Mouse (Mus musculus) myocyte (in vitro differentiated cells): ENCODE results near the gene Pigu. TPM values are rescaled to one million over a fixed set of nuclear protein-coding genes. Genes with fewer than 3 reads are reported as not detected.

Source experiments
- H3K27me3 ChIP-seq: one replicate; pipeline ENCODE4 v1.6.1; 2011; ENCODE audit not compliant: control insufficient read depth, insufficient read depth, insufficient read length
- H3K36me3 ChIP-seq: one replicate; pipeline ENCODE4 v1.6.1; 2011; ENCODE audit not compliant: control insufficient read depth, insufficient read depth
- H3K4me2 ChIP-seq: one replicate; pipeline ENCODE4 v1.6.1; 2011; ENCODE audit warnings: low read depth, control low read depth
- H3K4me3 ChIP-seq: one replicate; pipeline ENCODE4 v1.5.1; 2011; ENCODE audit warnings: mild to moderate bottlenecking, control low read depth, moderate library complexity
- H3K79me2 ChIP-seq: one replicate; pipeline ENCODE4 v1.6.1; 2011; ENCODE audit not compliant: control insufficient read depth, insufficient read depth
- H3ac ChIP-seq: one replicate; pipeline ENCODE4 v1.6.1; 2011; ENCODE audit not compliant: control insufficient read depth, insufficient read length
- CEBPB ChIP-seq: IDR thresholded peaks from 2 replicates; pipeline ENCODE4 v1.6.1; 2011; ENCODE audit warnings: mild to moderate bottlenecking, moderate library complexity; ENCODE audit not compliant: poor library complexity, insufficient read depth, severe bottlenecking
- E2F4 ChIP-seq: IDR thresholded peaks from one replicate; pipeline ENCODE4 v1.6.1; 2011; ENCODE audit warnings: mild to moderate bottlenecking, control low read depth, moderate library complexity; ENCODE audit not compliant: insufficient read depth
- MAX ChIP-seq: IDR thresholded peaks from one replicate; pipeline ENCODE4 v1.6.1; 2011; ENCODE audit warnings: low read depth, mild to moderate bottlenecking, control low read depth
- MYOD1 ChIP-seq, 3 experiments: IDR thresholded peaks; one replicate each; pipeline ENCODE4 v1.6.1; 2011; ENCODE audit warnings: control low read depth in 2 of 3, low read depth in 2 of 3, mild to moderate bottlenecking in 2 of 3, moderate library complexity in 1 of 3; ENCODE audit not compliant: insufficient read length in 2 of 3, control insufficient read depth in 1 of 3
- MYOG ChIP-seq, 3 experiments: IDR thresholded peaks; one replicate each; pipeline ENCODE4 v1.6.1; 2011; ENCODE audit warnings: control low read depth in 2 of 3, low read depth in 2 of 3, mild to moderate bottlenecking in 2 of 3; ENCODE audit not compliant: insufficient read length in 2 of 3, control insufficient read depth in 1 of 3, insufficient read depth in 1 of 3
- POLR2A ChIP-seq: IDR thresholded peaks from one replicate; pipeline ENCODE4 v1.6.1; 2011; ENCODE audit warnings: low read depth, mild to moderate bottlenecking, control low read depth, moderate library complexity; ENCODE audit not compliant: insufficient read length
- POLR2AphosphoS2 ChIP-seq: IDR thresholded peaks from one replicate; pipeline ENCODE4 v1.6.1; 2011; ENCODE audit warnings: low read depth, control low read depth; ENCODE audit not compliant: insufficient read length
- REST ChIP-seq: IDR thresholded peaks from one replicate; pipeline ENCODE4 v1.6.1; 2011; ENCODE audit warnings: mild to moderate bottlenecking, control low read depth, moderate library complexity; ENCODE audit not compliant: insufficient read depth, insufficient read length
- SRF ChIP-seq: IDR thresholded peaks from one replicate; pipeline ENCODE4 v1.6.1; 2011; ENCODE audit warnings: low read depth; ENCODE audit not compliant: control insufficient read depth, insufficient read length
- TCF12 ChIP-seq: IDR thresholded peaks from one replicate; pipeline ENCODE4 v1.6.1; 2011; ENCODE audit warnings: mild to moderate bottlenecking, control low read depth; ENCODE audit not compliant: poor library complexity, insufficient read depth, severe bottlenecking
- TCF3 ChIP-seq: IDR thresholded peaks from one replicate; pipeline ENCODE4 v1.6.1; 2011; ENCODE audit warnings: low read depth, control low read depth; ENCODE audit not compliant: insufficient read length
- USF1 ChIP-seq: IDR thresholded peaks from one replicate; pipeline ENCODE4 v1.6.1; 2011; ENCODE audit warnings: low read depth, mild to moderate bottlenecking, control low read depth, moderate library complexity
- polyA plus RNA-seq: library from polyadenylated mRNA; unstranded; fragments of >200 nt; fragmentation: generic; extraction: Trizol; gene quantifications from one replicate; pipeline ENCODE4 v1.2.1, GENCODE M21; 2012; ENCODE audit warnings: missing spikeins

Pigu gene
- polyA plus RNA-seq, 1 experiment: 27.0 TPM

DNA sequence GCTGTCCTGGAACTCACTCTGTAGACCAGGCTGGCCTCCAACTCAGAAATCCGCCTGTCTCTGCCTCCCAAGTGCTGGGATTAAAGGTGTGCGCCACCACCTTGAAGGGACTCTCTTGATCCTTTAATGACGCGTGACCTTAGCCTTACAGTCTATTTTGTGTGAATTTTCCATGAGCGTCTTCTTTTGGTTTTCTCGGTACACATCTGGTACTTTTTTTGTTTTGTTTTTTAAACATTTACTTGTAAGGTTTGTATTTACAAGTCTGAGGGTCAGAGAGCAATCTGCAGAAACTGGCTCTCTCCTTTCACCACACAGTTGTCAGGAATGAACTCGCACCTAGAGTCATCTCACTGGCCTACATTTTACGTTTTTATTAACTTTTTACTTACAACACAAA lies 83.6 kb downstream of the Pigu start:
- peaks cover 3% of the 10 kb centered on the region for H3K36me3 ChIP-seq

GRCm38 (mm10) chr2:155272396-155273170 lies 84.6 kb downstream of the Pigu start:
- Histone ChIP-seq H3K27me3 (no peaks in the 10 kb centered on the region), H3K36me3 (no peaks in the 10 kb centered on the region), H3ac (no peak overlapping the region), H3K4me2 (no peak overlapping the region), H3K4me3 (no peak overlapping the region), H3K79me2 (no peaks in the 10 kb centered on the region)
- TF ChIP-seq USF1 (no peak), E2F4 (no peak), SRF (no peak), TCF12 (no peak), MYOD1 (IDR thresholded peaks at IDR 0.05; ENCODE audit: control insufficient read depth in 1 of 3, insufficient read length in 2 of 3, low read depth in 2 of 3) (peak in 1 of 3 experiments; percentile 16)

More for the DNA sequence above, 83.6 kb downstream of the Pigu start:
- H3K4me3 ChIP-seq: no peak overlapping the region
- no peaks in the 10 kb centered on the region for H3K27me3 ChIP-seq
- H3K4me2 ChIP-seq: no peak overlapping the region
- H3K79me2 ChIP-seq: no peaks in the 10 kb centered on the region
- no peak overlapping the region for H3ac ChIP-seq
- no peak for TF ChIP-seq MAX

- H3K4me3 ChIP-seq: no peak overlapping the region
- H3ac ChIP-seq: no peak overlapping the region
- no peak overlapping the region for H3K4me2 ChIP-seq
- no peaks in the 10 kb centered on the region for H3K36me3 ChIP-seq
- TF ChIP-seq MYOG (IDR thresholded peaks at IDR 0.05; ENCODE audit: control insufficient read depth in 1 of 3, insufficient read depth in 1 of 3, insufficient read length in 2 of 3, low read depth in 2 of 3) (no peak), MAX (no peak), POLR2AphosphoS2 (no peak), CEBPB (no peak), POLR2A (no peak), SRF (no peak), E2F4 (no peak), REST (no peak), TCF12 (no peak), USF1 (no peak), MYOD1 (IDR thresholded peaks at IDR 0.05; ENCODE audit: control insufficient read depth in 1 of 3, insufficient read length in 2 of 3, low read depth in 2 of 3) (no peak), TCF3 (no peak)
- no peaks in the 10 kb centered on the region for H3K79me2 ChIP-seq
- H3K27me3 ChIP-seq: no peaks in the 10 kb centered on the region
Observed at GRCm38 (mm10) chr2:155271957-155272356, 85.3 kb downstream of the Pigu start.

DNA sequence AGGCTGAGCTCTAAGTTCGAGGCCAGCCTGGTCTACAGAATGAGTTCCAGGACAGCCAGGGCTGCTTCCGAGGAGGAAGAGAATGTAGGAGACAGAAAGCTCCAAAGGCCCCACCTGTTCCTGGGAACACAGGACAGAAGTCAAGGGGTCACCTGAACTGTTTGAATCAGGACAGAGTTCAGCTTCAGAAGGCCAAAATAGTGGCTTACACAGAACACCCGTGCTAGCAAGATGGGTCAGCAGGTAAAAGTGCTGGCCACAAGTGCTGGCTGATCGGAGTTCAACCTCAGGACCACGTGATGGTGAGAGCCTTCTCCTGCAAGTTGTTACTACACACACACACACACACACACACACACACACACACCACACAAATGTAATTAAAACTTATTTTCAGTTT lies 90.3 kb downstream of the Pigu start:
- H3ac ChIP-seq: no peak overlapping the region
- H3K27me3 ChIP-seq: no peaks in the 10 kb centered on the region
- H3K79me2 ChIP-seq: no peaks in the 10 kb centered on the region
- no peak overlapping the region for H3K4me3 ChIP-seq
- no peaks in the 10 kb centered on the region for H3K36me3 ChIP-seq
- H3K4me2 ChIP-seq: no peak overlapping the region
- no peak for TF ChIP-seq POLR2A
- no peak for TF ChIP-seq REST
- TF ChIP-seq MYOD1 (IDR thresholded peaks at IDR 0.05; ENCODE audit: control insufficient read depth in 1 of 3, insufficient read length in 2 of 3, low read depth in 2 of 3): no peak
- TF ChIP-seq MYOG (IDR thresholded peaks at IDR 0.05; ENCODE audit: control insufficient read depth in 1 of 3, insufficient read depth in 1 of 3, insufficient read length in 2 of 3, low read depth in 2 of 3): no peak
- no peak for TF ChIP-seq TCF3
- no peak for TF ChIP-seq TCF12

DNA sequence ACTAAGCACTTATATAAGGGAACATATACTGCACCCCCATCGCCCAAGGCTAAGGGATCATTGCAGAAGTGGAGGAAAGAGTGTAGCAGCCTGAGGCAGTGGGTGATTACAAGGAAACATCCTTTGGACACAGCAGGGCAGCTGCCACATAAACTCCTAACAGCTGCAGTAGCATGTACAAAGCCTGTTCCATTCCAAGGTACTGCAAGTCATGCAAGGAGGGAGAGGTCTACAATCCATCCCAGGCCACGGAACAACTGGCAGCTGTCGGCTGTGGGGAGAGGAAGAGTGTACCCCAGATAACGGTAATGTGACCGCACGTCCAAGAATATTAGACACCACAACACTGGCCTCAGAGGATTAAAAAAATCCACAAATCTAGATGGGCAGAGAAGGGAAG lies 91.7 kb downstream of the Pigu start:
- H3K79me2 ChIP-seq: no peaks in the 10 kb centered on the region
- peak overlapping the region; percentile 15 for H3K4me2 ChIP-seq
- H3K27me3 ChIP-seq: no peaks in the 10 kb centered on the region
- H3K4me3 ChIP-seq: no peak overlapping the region
- H3ac ChIP-seq: no peak overlapping the region
- no peaks in the 10 kb centered on the region for H3K36me3 ChIP-seq
- TF ChIP-seq USF1: no peak
- no peak for TF ChIP-seq E2F4
- peak; percentile 79 to 97 (median 96) for TF ChIP-seq MYOD1 (IDR thresholded peaks at IDR 0.05; ENCODE audit: control insufficient read depth in 1 of 3, insufficient read length in 2 of 3, low read depth in 2 of 3)
- TF ChIP-seq POLR2AphosphoS2: no peak
- TF ChIP-seq POLR2A: no peak
- no peak for TF ChIP-seq REST
- TF ChIP-seq MYOG (IDR thresholded peaks at IDR 0.05; ENCODE audit: control insufficient read depth in 1 of 3, insufficient read depth in 1 of 3, insufficient read length in 2 of 3, low read depth in 2 of 3): peak; percentile 84 to 98 (median 98)
- no peak for TF ChIP-seq SRF
- TF ChIP-seq MAX: no peak
- TF ChIP-seq TCF3: peak; percentile 95
- TF ChIP-seq TCF12: peak; percentile 92
- TF ChIP-seq CEBPB: no peak
